Mouse (Mus musculus) stomach, embryonic 15.5 days (tissue): ENCODE data around the gene Galk1. TPM values are rescaled to one million over a fixed set of nuclear protein-coding genes. Genes with fewer than 3 reads are reported as not detected.

Source experiments
- ATAC-seq: fragments of 200-750 bp; cut with Nextera tagmentation; 2 replicates; pipeline ENCODE4 v1.8.0; 2017; ENCODE audit warnings: low read depth, moderate number of reproducible peaks, moderate TSS enrichment; ENCODE audit not compliant: insufficient read depth, low FRiP score
- H3K27ac ChIP-seq: fragments of 300-500 bp; sonication (generic); 2 replicates; pipeline ENCODE4 v1.5.1; 2015; ENCODE audit warnings: mild to moderate bottlenecking, inconsistent platforms
- H3K27me3 ChIP-seq: fragments of 300-500 bp; sonication (generic); replicated peaks from 2 replicates; pipeline ENCODE4 v1.6.1; 2015; ENCODE audit warnings: inconsistent platforms
- H3K36me3 ChIP-seq: fragments of 300-500 bp; sonication (generic); 2 replicates; pipeline ENCODE4 v1.6.1; 2015; ENCODE audit warnings: inconsistent platforms
- H3K4me1 ChIP-seq: fragments of 300-500 bp; sonication (generic); 2 replicates; pipeline ENCODE4 v1.6.1; 2015; ENCODE audit warnings: inconsistent platforms
- H3K4me2 ChIP-seq: fragments of 300-500 bp; sonication (generic); 2 replicates; pipeline ENCODE4 v1.6.1; 2015; ENCODE audit warnings: mild to moderate bottlenecking, inconsistent platforms
- H3K4me3 ChIP-seq: fragments of 300-500 bp; sonication (generic); replicated peaks from 2 replicates; pipeline ENCODE4 v1.5.1; 2015; ENCODE audit warnings: inconsistent platforms
- H3K9ac ChIP-seq: fragments of 300-500 bp; sonication (generic); 2 replicates; pipeline ENCODE4 v1.6.1; 2015; ENCODE audit warnings: inconsistent platforms
- H3K9me3 ChIP-seq: fragments of 300-500 bp; sonication (generic); 2 replicates; pipeline ENCODE4 v1.6.1; 2016; ENCODE audit warnings: inconsistent platforms
- WGBS: fragments of 180-500 bp; shearing (Covaris S2); methylation state at CpG from one replicate; pipeline ENCODE4 v1.1.7; 2015; 5-methylcytosine and 5-hydroxymethylcytosine counted together
- polyA plus RNA-seq: library from polyadenylated mRNA; unstranded; fragments of >200 nt; fragmentation: Nextera tagmentation; extraction: Ambion mirVana; gene quantifications from 2 replicates; pipeline ENCODE4 v1.2.1, GENCODE M21; 2015

Galk1 gene
- polyA plus RNA-seq, 1 experiment from 2014 or later = 186 TPM

- H3K36me3 ChIP-seq = peaks cover 60% of the 10 kb centered on the region
- H3K27ac ChIP-seq = no peak overlapping the region
- peak; percentile 64; the same call in 1 of the 2 replicates for ATAC-seq
These were observed 47.4 kb downstream of the Galk1 start for GRCm38 (mm10) chr11:115964977-115965604.

GRCm38 (mm10) chr11:115962651-115963412, 49.7 kb downstream of the Galk1 start:
- Histone ChIP-seq H3K4me1 (no peaks in the 10 kb centered on the region), H3K27me3 (no peaks in the 10 kb centered on the region), H3K4me3 (no peak overlapping the region), H3K9me3 (no peaks in the 10 kb centered on the region), H3K4me2 (no peak overlapping the region), H3K36me3 (peaks cover 64% of the 10 kb centered on the region), H3K27ac (no peak overlapping the region), H3K9ac (no peak overlapping the region)
- WGBS = 91% methylated on average over 9 of the region's 9 CpGs
- no peak for ATAC-seq

More at GRCm38 (mm10) chr11:115964977-115965604, 47.4 kb downstream of the Galk1 start:
- Histone ChIP-seq H3K9ac (no peak overlapping the region), H3K4me2 (no peak overlapping the region), H3K4me1 (peaks cover 4% of the 10 kb centered on the region), H3K9me3 (no peaks in the 10 kb centered on the region), H3K27me3 (no peaks in the 10 kb centered on the region), H3K4me3 (no peak overlapping the region)
- 73% methylated on average over 10 of the region's 10 CpGs for WGBS

GRCm38 (mm10) chr11:115959018-115959417, 53.5 kb downstream of the Galk1 start:
- WGBS = 95% methylated on average over 9 of the region's 9 CpGs
- Histone ChIP-seq H3K27me3 (no peaks in the 10 kb centered on the region), H3K4me2 (no peak overlapping the region), H3K9ac (no peak overlapping the region), H3K4me1 (peaks cover 23% of the 10 kb centered on the region), H3K9me3 (no peaks in the 10 kb centered on the region), H3K36me3 (peaks cover 47% of the 10 kb centered on the region), H3K4me3 (no peak overlapping the region), H3K27ac (no peak overlapping the region)
- ATAC-seq = no peak

Other genes with a start within 250 kb of the Galk1 start
- 19.9 and 20.7 TPM in 2 replicates for gene Tmem94, start 247.3 kb downstream of the Galk1 start, polyA plus RNA-seq
- gene Caskin2, start 199.1 kb downstream of the Galk1 start, polyA plus RNA-seq = 11.7 and 13.1 TPM in 2 replicates
- 28.2 and 30.6 TPM in 2 replicates for gene Tsen54, start 198.0 kb downstream of the Galk1 start, polyA plus RNA-seq
- gene Llgl2, start 188.7 kb downstream of the Galk1 start, polyA plus RNA-seq = 60.4 and 61.5 TPM in 2 replicates
- gene Myo15b, start 154.3 kb downstream of the Galk1 start, polyA plus RNA-seq = 17.8 and 24.7 TPM in 2 replicates
- gene Smim5, start 112.8 kb downstream of the Galk1 start, polyA plus RNA-seq = 3.5 and 5.5 TPM in 2 replicates
- gene Smim6, start 100.7 kb downstream of the Galk1 start, polyA plus RNA-seq = 40.9 and 43.0 TPM in 2 replicates
- 34.6 and 36.4 TPM in 2 replicates for gene Sap30bp, start 79.4 kb downstream of the Galk1 start, polyA plus RNA-seq
- 16.3 and 21.9 TPM in 2 replicates for gene Recql5, start 79.2 kb downstream of the Galk1 start, polyA plus RNA-seq
- gene Itgb4, start 38.0 kb downstream of the Galk1 start, polyA plus RNA-seq = 13.4 and 13.5 TPM in 2 replicates
- gene H3f3b, start 15.2 kb upstream of the Galk1 start, polyA plus RNA-seq = 1,577 and 1,755 TPM in 2 replicates
- gene Unk, start 17.6 kb upstream of the Galk1 start, polyA plus RNA-seq = 27.3 and 33.2 TPM in 2 replicates
- gene Unc13d, start 65.2 kb upstream of the Galk1 start, polyA plus RNA-seq = 6.5 and 8.0 TPM in 2 replicates
- gene Wbp2, start 74.3 kb upstream of the Galk1 start, polyA plus RNA-seq = 70.4 and 77.6 TPM in 2 replicates
- 27.6 and 30.9 TPM in 2 replicates for gene Trim47, start 114.5 kb upstream of the Galk1 start, polyA plus RNA-seq
- 5.7 and 6.5 TPM in 2 replicates for gene Trim65, start 118.4 kb upstream of the Galk1 start, polyA plus RNA-seq
- 94.8 and 102 TPM in 2 replicates for gene Mrpl38, start 126.1 kb upstream of the Galk1 start, polyA plus RNA-seq
- 26.8 and 31.8 TPM in 2 replicates for gene Fbf1, start 155.4 kb upstream of the Galk1 start, polyA plus RNA-seq
- 74.8 and 78.3 TPM in 2 replicates for gene Ten1, start 186.1 kb upstream of the Galk1 start, polyA plus RNA-seq
- gene Acox1, start 186.3 kb upstream of the Galk1 start, polyA plus RNA-seq = 33.6 and 38.1 TPM in 2 replicates
- gene Evpl, start 225.4 kb upstream of the Galk1 start, polyA plus RNA-seq = 9.8 and 17.0 TPM in 2 replicates